Mouse (Mus musculus): ENCODE measurements around the gene Gm42372. TPM values are rescaled to one million over a fixed set of nuclear protein-coding genes. Genes with fewer than 3 reads are reported as not detected.

Gene Gm42372
- polyA plus RNA-seq, 2 experiments from 2014 or later, result 3.6 to 4.2 TPM

Other genes with a start within 250 kb of the Gm42372 start
- gene Ap2s1, start 244.7 kb upstream of the Gm42372 start, polyA plus RNA-seq (2017; shearing (Covaris generic)), result 100 to 1,000 TPM; 101 to 111 TPM
- gene Slc1a5, start 201.7 kb upstream of the Gm42372 start, polyA plus RNA-seq (2017; shearing (Covaris generic)), result 100 to 1,000 TPM; 143 to 179 TPM
- 10 to 100 TPM; 23.0 to 23.1 TPM for gene Strn4, start 167.2 kb upstream of the Gm42372 start, polyA plus RNA-seq (2017; shearing (Covaris generic))
- gene Fkrp, start 166.4 kb upstream of the Gm42372 start, polyA plus RNA-seq (2017; shearing (Covaris generic)), result 1 to 10 TPM; 6.5 to 7.5 TPM
- gene Prkd2, start 140.2 kb upstream of the Gm42372 start, polyA plus RNA-seq (2017; shearing (Covaris generic)), result 10 to 100 TPM; 45.7 to 47.6 TPM
- not detected for gene Dact3, start 107.8 kb upstream of the Gm42372 start, polyA plus RNA-seq (2017; shearing (Covaris generic))
- not detected for gene Gng8, start 91.3 kb upstream of the Gm42372 start, polyA plus RNA-seq (2017; shearing (Covaris generic))
- 10 to 100 TPM; 11.8 to 13.2 TPM for gene Ptgir, start 76.6 kb upstream of the Gm42372 start, polyA plus RNA-seq (2017; shearing (Covaris generic))
- 100 to 1,000 TPM; 106 to 159 TPM for gene Calm3, start 59.0 kb upstream of the Gm42372 start, polyA plus RNA-seq (2017; shearing (Covaris generic))
- not detected for gene Pnmal2, start 38.4 kb upstream of the Gm42372 start, polyA plus RNA-seq (2017; shearing (Covaris generic))
- not detected for gene Pnmal1, start 23.4 kb upstream of the Gm42372 start, polyA plus RNA-seq (2017; shearing (Covaris generic))
- gene Ccdc8, start 9.6 kb downstream of the Gm42372 start, polyA plus RNA-seq (2017; shearing (Covaris generic)), result under 1 TPM in 1 of 2 experiments, not detected in 1; 0.16 TPM
- gene Ppp5c, start 44.8 kb downstream of the Gm42372 start, polyA plus RNA-seq (2017; shearing (Covaris generic)), result 10 to 100 TPM; 49.6 to 63.3 TPM
- gene Hif3a, start 79.3 kb downstream of the Gm42372 start, polyA plus RNA-seq (2017; shearing (Covaris generic)), result under 1 TPM; 0.32 to 0.49 TPM
- gene Psg16, start 91.0 kb downstream of the Gm42372 start, polyA plus RNA-seq (2017; shearing (Covaris generic)), result 1 to 10 TPM in 1 of 2 experiments, not detected in 1; 1.1 TPM
- not detected for gene Ceacam3, start 167.2 kb downstream of the Gm42372 start, polyA plus RNA-seq (2017; shearing (Covaris generic))
- gene Psg29, start 220.4 kb downstream of the Gm42372 start, polyA plus RNA-seq (2017; shearing (Covaris generic)), result under 1 TPM in 1 of 2 experiments, not detected in 1; 0.05 TPM

Data from activated CD4-positive, CD25-positive, alpha-beta regulatory T cell, adult 4 months (primary cell).